Mouse (Mus musculus): Measurements from ENCODE around the gene Fam69b.

Gene Fam69b

GRCm38 (mm10) chr2:26625419-26625818 lies 2.8 kb upstream of the Fam69b start:
- DNase-seq (ENCODE audit: low spot score in 2 of 2), result no peak

DNA sequence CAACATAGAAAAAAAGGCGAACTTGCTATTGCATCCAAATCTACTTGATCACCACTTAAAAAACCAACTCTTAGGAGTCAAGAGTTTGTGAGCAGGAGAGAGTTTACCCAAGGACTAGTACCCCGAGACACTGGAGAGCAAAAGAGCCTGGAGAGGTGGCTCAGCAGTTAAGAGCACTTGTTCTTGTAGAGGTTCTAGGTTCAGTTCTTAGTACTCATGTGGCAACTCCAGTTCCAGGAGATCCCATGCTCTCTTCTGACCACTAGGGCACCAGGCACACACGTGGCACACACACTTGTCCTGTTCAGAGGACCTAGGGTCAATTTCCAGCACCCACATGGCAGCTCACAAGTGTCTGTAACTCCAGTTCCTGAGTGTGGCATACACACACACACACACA lies 2.2 kb upstream of the Fam69b start:
- DNase-seq (ENCODE audit: low spot score in 2 of 2), result no peak

- no peak for DNase-seq (ENCODE audit: low spot score in 2 of 2)
Measured at GRCm38 (mm10) chr2:26628792-26629437, 658 bp downstream of the Fam69b start.

GRCm38 (mm10) chr2:26632541-26633395 lies 4.5 kb downstream of the Fam69b start:
- DNase-seq (ENCODE audit: low spot score in 2 of 2), result no peak

DNA sequence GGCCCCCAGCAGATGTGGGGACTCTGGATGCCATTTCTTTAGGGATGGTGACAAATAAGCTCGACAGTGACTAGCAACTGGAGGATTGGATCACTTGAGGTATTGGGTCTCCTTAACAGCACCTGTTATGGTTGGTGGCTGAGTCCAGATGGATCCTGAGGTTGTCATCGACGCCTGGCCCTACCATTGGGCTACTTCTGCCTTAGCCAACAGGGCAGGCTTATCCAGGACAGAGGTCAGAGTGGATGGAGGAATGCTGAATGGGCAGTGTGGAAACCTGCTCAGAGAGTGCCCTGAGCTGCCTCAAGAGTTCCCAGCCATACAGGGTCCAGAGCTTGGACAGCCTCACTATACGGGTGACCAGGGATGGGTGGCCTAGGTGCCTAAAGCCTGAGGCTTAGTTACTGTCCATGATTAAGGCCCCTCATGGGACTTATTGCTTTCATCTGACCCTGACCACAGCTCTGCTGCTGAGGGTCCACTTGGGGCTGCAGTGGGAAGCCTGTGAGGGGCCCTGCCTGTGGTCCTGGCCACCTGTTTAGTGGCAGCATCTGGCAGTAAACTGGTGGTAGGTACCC lies 5.8 kb downstream of the Fam69b start:
- no peak for DNase-seq (ENCODE audit: low spot score in 2 of 2)

GRCm38 (mm10) chr2:26634629-26635488 lies 6.6 kb downstream of the Fam69b start:
- no peak for DNase-seq (ENCODE audit: low spot score in 2 of 2)

DNA sequence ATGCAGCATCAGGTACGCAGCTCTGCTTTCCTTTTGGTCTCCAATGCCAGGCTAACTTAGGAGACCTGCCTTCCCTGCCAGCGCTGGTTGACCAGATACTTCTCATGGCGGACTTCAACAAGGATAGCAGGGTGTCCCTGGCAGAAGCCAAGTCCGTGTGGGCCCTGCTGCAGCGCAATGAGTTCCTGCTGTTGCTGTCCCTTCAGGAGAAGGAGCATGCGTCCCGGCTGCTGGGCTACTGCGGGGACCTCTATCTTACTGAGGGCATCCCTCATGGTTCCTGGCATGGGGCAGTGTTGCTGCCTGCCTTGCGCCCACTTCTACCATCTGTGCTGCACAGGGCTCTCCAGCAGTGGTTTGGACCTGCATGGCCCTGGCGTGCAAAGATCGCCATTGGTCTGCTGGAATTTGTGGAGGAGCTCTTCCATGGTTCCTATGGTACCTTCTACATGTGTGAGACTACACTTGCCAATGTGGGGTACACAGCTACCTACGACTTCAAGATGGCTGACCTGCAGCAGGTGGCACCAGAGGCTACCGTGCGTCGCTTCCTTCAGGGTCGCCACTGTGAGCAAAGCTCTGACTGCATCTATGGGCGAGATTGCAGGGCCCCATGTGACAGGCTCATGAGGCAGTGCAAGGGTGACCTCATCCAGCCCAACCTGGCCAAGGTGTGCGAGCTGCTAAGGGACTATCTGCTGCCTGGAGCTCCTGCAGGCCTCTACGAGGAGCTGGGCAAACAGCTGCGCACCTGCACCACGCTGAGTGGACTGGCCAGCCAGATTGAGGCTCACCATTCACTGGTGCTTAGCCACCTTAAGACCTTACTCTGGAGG lies 7.5 kb downstream of the Fam69b start:
- no peak for DNase-seq (ENCODE audit: low spot score in 2 of 2)

- DNase-seq (ENCODE audit: low spot score in 2 of 2), result no peak
Measured at GRCm38 (mm10) chr2:26636325-26636635, 8.0 kb downstream of the Fam69b start.

GRCm38 (mm10) chr2:26637316-26637932 lies 9.2 kb downstream of the Fam69b start:
- no peak for DNase-seq (ENCODE audit: low spot score in 2 of 2)

GRCm38 (mm10) chr2:26638039-26638438 lies 9.8 kb downstream of the Fam69b start:
- no peak for DNase-seq (ENCODE audit: low spot score in 2 of 2)

DNA sequence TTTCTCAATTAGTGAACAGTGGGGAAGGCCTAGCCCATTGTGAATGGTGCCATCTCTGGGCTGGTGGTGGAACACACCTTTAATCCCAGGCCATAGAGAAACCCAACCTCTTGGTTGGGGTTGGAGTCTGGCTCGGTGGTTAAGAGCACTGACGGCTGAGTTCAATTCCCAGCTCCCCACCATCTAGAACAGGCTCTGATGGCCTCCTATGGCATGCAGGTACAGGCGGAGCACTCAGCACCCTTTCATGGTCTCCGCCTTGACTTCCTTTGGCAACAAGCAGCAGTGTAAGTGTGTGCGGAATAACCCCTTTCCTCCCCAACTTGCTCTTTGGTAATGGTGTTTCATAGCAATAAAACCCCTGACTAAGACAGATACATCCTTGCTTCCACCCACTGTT lies 10.3 kb downstream of the Fam69b start:
- DNase-seq (ENCODE audit: low spot score in 2 of 2), result no peak

DNA sequence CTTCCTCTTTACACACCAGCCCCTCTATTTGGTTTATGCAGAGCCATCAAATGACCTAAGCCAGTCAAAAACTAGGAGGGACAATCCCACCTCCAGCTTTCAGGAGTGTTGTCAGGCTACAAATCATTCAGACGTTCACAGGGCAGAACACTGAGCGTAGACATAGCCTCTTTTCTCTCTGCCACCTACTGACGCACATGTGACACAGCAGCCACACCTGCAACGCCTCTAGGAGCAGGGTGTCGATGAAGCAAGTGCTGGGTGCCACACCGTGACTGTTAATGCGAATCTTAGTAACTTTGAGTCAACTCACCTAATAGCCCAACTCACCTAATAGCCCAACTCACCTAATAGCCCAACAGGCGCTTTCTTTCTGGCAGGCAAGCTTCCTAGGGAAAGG lies 10.8 kb downstream of the Fam69b start:
- DNase-seq (ENCODE audit: low spot score in 2 of 2), result peak in 1 of 2 experiments; percentile 40

GRCm38 (mm10) chr2:26639838-26640830 lies 11.9 kb downstream of the Fam69b start:
- peak; percentile 92 to 96 for DNase-seq (ENCODE audit: low spot score in 2 of 2)

GRCm38 (mm10) chr2:26641006-26641647 lies 12.9 kb downstream of the Fam69b start:
- DNase-seq (ENCODE audit: low spot score in 2 of 2), result no peak

DNA sequence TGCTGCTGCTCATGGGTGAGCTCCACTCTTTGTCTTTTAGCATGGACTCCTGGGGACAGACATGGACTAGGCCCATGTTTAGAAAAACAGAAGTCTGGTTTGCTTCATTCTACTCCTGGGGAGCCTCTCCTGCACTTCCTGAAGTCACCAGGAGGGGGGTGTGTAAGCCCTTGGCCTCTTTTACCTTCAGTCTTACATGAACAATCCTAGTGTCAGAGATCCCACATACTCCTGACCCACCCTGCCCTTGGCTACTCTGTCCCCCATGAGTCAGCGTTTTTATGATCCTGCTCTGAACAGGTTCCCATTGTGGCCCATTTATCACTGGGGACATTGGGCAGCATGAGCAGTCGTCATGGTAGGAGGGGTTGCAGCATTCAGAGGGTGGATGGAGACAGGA lies 15.7 kb downstream of the Fam69b start:
- no peak for DNase-seq (ENCODE audit: low spot score in 2 of 2)

GRCm38 (mm10) chr2:26646643-26647293 lies 18.5 kb downstream of the Fam69b start:
- DNase-seq (ENCODE audit: low spot score in 2 of 2), result peak; percentile 74 to 76

DNA sequence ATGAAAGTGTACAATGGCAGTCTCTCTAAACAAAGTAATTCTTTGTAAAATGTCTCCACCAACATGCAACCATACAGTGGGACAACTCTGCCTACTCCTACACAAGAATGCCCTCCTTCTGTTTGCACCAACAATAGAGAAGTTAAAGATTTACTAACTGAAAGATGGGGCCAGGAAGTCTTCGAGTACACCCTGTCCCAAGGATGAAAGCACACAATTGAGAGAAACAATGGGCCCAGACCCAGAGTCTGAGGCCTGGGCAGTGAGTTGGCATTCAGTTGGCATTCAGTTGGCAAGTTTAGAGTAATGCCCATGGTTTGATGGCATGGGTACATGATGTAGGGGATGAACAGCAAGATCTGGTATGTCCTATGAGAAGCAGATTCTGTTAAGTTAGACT lies 26.4 kb downstream of the Fam69b start:
- DNase-seq (ENCODE audit: low spot score in 2 of 2), result no peak

GRCm38 (mm10) chr2:26657426-26657825 lies 29.2 kb downstream of the Fam69b start:
- no peak for DNase-seq (ENCODE audit: low spot score in 2 of 2)
